Mouse (Mus musculus): ENCODE data around the gene Ccdc91.

DNA sequence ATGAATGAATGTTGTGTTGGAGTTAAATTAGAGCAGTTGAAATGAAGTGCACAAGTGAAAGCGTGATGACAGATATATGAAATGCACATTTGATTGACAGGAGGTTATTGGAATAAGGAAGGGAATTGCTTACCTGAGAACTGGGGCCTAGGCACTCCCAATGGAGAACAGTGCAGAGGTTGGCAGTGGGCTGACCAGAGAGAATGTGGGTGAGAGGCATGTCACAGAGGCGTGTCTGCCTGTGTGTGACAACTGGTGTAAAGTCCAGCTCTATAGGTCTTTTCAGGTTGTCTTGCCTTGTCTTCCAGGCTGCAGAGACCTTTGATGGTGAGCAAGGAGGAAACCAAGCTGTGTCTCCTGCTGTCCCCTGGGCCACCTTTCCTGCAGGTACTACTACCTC is 34.9 kb downstream of the Ccdc91 start:
- TF ChIP-seq ETS1 (conservative IDR thresholded peaks at IDR 0.05; ENCODE audit: low read depth, low read length) = no peak
- TF ChIP-seq ZMIZ1 (IDR thresholded peaks at IDR 0.05; ENCODE audit: low read depth, low read length) = no peak
- no peak for TF ChIP-seq EP300 (IDR thresholded peaks at IDR 0.05; ENCODE audit: low read length)
